Mouse (Mus musculus): Measurements from ENCODE around the gene Rasgef1c. TPM values are rescaled to one million over a fixed set of nuclear protein-coding genes. Genes with fewer than 3 reads are reported as not detected.
A peak's percentile ranks its signal among the peaks of the same experiment; 100 is the strongest.

The Rasgef1c gene
- total and polyA plus RNA-seq, 3 experiments: 0.12 to 0.15 TPM; not detected in 1

GRCm38 (mm10) chr11:50026521-50027090 is 125.0 kb downstream of the Rasgef1c start:
- no peaks in the 10 kb centered on the region for H3K27me3 ChIP-seq (ENCODE audit: control insufficient read depth in 1 of 2, insufficient read depth in 2 of 2, low read length in 2 of 2)
- DNase-seq (ENCODE audit: low read depth, low spot score): peak; percentile 62
- peaks cover 0 to 48% of the 10 kb centered on the region in 2 experiments; a peak in 3 of 4 replicates for H3K36me3 ChIP-seq (ENCODE audit: control insufficient read depth in 1 of 2, insufficient read depth in 2 of 2, low read length in 2 of 2)
- TF ChIP-seq ZNF384 (IDR thresholded peaks at IDR 0.05; ENCODE audit: low read depth, low read length) (0 out of 2 replicates have a peak, but pooled peaks have one; percentile 23), SMC3 (IDR thresholded peaks at IDR 0.05; ENCODE audit: low read depth, low read length) (no peak), CHD2 (IDR thresholded peaks at IDR 0.05; ENCODE audit: low read length) (no peak), TBP (IDR thresholded peaks at IDR 0.05; ENCODE audit: low read depth, low read length) (0 out of 2 replicates have a peak, but pooled peaks have one; percentile 29), SIN3A (IDR thresholded peaks at IDR 0.05; ENCODE audit: low read length) (peak; percentile 41), RCOR1 (IDR thresholded peaks at IDR 0.05; ENCODE audit: low read depth, low read length) (0 out of 2 replicates have a peak, but pooled peaks have one; percentile 23), MAZ (IDR thresholded peaks at IDR 0.05; ENCODE audit: low read depth, low read length) (no peak), ZKSCAN1 (IDR thresholded peaks at IDR 0.05; ENCODE audit: low read depth, low read length) (no peak), EP300 (IDR thresholded peaks at IDR 0.05; ENCODE audit: low read depth in 1 of 2, low read length in 2 of 2) (peak in 1 of 2 experiments; percentile 28; a peak in 1 of 4 replicates), CHD1 (IDR thresholded peaks at IDR 0.05; ENCODE audit: low read depth, low read length) (peak; percentile 93), MXI1 (IDR thresholded peaks at IDR 0.05; ENCODE audit: low read depth, low read length) (peak; percentile 17; the same call in 1 of the 2 replicates)
- H3K9ac ChIP-seq (ENCODE audit: control insufficient read depth, low read depth, low read length, poor library complexity, severe bottlenecking): peak overlapping the region; percentile 94
- H3K4me3 ChIP-seq (ENCODE audit: control insufficient read depth in 1 of 2, insufficient read depth in 1 of 2, low read depth in 2 of 2, low read length in 2 of 2): peak overlapping the region; percentile 87 to 99
- peaks cover 22 to 23% of the 10 kb centered on the region in 2 experiments for H3K4me1 ChIP-seq (ENCODE audit: control insufficient read depth in 1 of 2, insufficient read depth in 2 of 2, low read length in 2 of 2)
- H3K27ac ChIP-seq (ENCODE audit: control insufficient read depth, low read depth, low read length): no peak overlapping the region
- peaks cover 39% of the 10 kb centered on the region for H3K79me2 ChIP-seq (ENCODE audit: control insufficient read depth, insufficient read depth, low read length, poor library complexity)
- no peaks in the 10 kb centered on the region for H3K9me3 ChIP-seq (replicated peaks; ENCODE audit: insufficient read depth, low read length)

- DNase-seq (ENCODE audit: low read depth, low spot score): no peak
- Histone ChIP-seq H3K4me3 (ENCODE audit: control insufficient read depth in 1 of 2, insufficient read depth in 1 of 2, low read depth in 2 of 2, low read length in 2 of 2) (no peak overlapping the region), H3K36me3 (ENCODE audit: control insufficient read depth in 1 of 2, insufficient read depth in 2 of 2, low read length in 2 of 2) (peaks cover 0 to 48% of the 10 kb centered on the region in 2 experiments; a peak in 3 of 4 replicates), H3K27ac (ENCODE audit: control insufficient read depth, low read depth, low read length) (no peak overlapping the region), H3K9me3 (replicated peaks; ENCODE audit: insufficient read depth, low read length) (no peaks in the 10 kb centered on the region), H3K4me1 (ENCODE audit: control insufficient read depth in 1 of 2, insufficient read depth in 2 of 2, low read length in 2 of 2) (peaks cover 21 to 22% of the 10 kb centered on the region in 2 experiments), H3K27me3 (ENCODE audit: control insufficient read depth in 1 of 2, insufficient read depth in 2 of 2, low read length in 2 of 2) (no peaks in the 10 kb centered on the region), H3K9ac (ENCODE audit: control insufficient read depth, low read depth, low read length, poor library complexity, severe bottlenecking) (no peak overlapping the region), H3K79me2 (ENCODE audit: control insufficient read depth, insufficient read depth, low read length, poor library complexity) (peaks cover 44% of the 10 kb centered on the region)
- TF ChIP-seq ZKSCAN1 (IDR thresholded peaks at IDR 0.05; ENCODE audit: low read depth, low read length) (no peak), MAFK (IDR thresholded peaks at IDR 0.05; ENCODE audit: borderline replicate concordance, low read depth, low read length) (no peak), USF1 (IDR thresholded peaks at IDR 0.05; ENCODE audit: low read depth, low read length) (no peak), ELF1 (IDR thresholded peaks at IDR 0.05; ENCODE audit: low read depth, low read length) (no peak), USF2 (IDR thresholded peaks at IDR 0.05; ENCODE audit: borderline replicate concordance in 1 of 2, insufficient read depth in 1 of 2, low read depth in 1 of 2, low read length in 2 of 2) (no peak), TAL1 (IDR thresholded peaks at IDR 0.05; ENCODE audit: low read length) (no peak), CHD1 (IDR thresholded peaks at IDR 0.05; ENCODE audit: low read depth, low read length) (no peak), MYC (IDR thresholded peaks at IDR 0.05; ENCODE audit: low read depth, low read length) (no peak), ZMIZ1 (IDR thresholded peaks at IDR 0.05; ENCODE audit: low read depth, low read length) (no peak), NRF1 (IDR thresholded peaks at IDR 0.05; ENCODE audit: insufficient read depth, low read depth, low read length, poor library complexity, severe bottlenecking) (no peak), SMC3 (IDR thresholded peaks at IDR 0.05; ENCODE audit: low read depth, low read length) (no peak)
Observed at GRCm38 (mm10) chr11:50028416-50028815, 126.8 kb downstream of the Rasgef1c start.

Other genes starting within 250 kb of the Rasgef1c start
- not detected in 2 replicates for gene Scgb3a1, start 238.2 kb upstream of the Rasgef1c start, total RNA-seq (2012; rRNA removed)
- not detected for gene Scgb3a1, start 238.2 kb upstream of the Rasgef1c start, polyA plus RNA-seq (2012; ENCODE audit: insufficient read depth in 1 of 2, insufficient read length in 2 of 2, low read depth in 1 of 2, low replicate concordance in 2 of 2, missing spikeins in 1 of 2)
- gene Cnot6, start 189.1 kb upstream of the Rasgef1c start, total RNA-seq (2012; rRNA removed): 38.9 and 45.5 TPM in 2 replicates
- gene Cnot6, start 189.1 kb upstream of the Rasgef1c start, polyA plus RNA-seq (2012; ENCODE audit: insufficient read depth in 1 of 2, insufficient read length in 2 of 2, low read depth in 1 of 2, low replicate concordance in 2 of 2, missing spikeins in 1 of 2): 10 to 100 TPM; 49.3 to 58.3 TPM
- 4.0 and 4.9 TPM in 2 replicates for gene Gfpt2, start 107.7 kb upstream of the Rasgef1c start, total RNA-seq (2012; rRNA removed)
- 1 to 10 TPM in 1 of 2 experiments, not detected in 1; 8.0 TPM for gene Gfpt2, start 107.7 kb upstream of the Rasgef1c start, polyA plus RNA-seq (2012; ENCODE audit: insufficient read depth in 1 of 2, insufficient read length in 2 of 2, low read depth in 1 of 2, low replicate concordance in 2 of 2, missing spikeins in 1 of 2)
- gene Mapk9, start 55.1 kb upstream of the Rasgef1c start, total RNA-seq (2012; rRNA removed): 42.6 and 52.8 TPM in 2 replicates
- 10 to 100 TPM in 1 of 2 experiments, not detected in 1; 43.1 TPM for gene Mapk9, start 55.1 kb upstream of the Rasgef1c start, polyA plus RNA-seq (2012; ENCODE audit: insufficient read depth in 1 of 2, insufficient read length in 2 of 2, low read depth in 1 of 2, low replicate concordance in 2 of 2, missing spikeins in 1 of 2)
- gene Rnf130, start 123.5 kb downstream of the Rasgef1c start, total RNA-seq (2012; rRNA removed): 78.2 and 81.1 TPM in 2 replicates
- 100 to 1,000 TPM in 1 of 2 experiments, 10 to 100 TPM in 1; 59.5 to 507 TPM for gene Rnf130, start 123.5 kb downstream of the Rasgef1c start, polyA plus RNA-seq (2012; ENCODE audit: insufficient read depth in 1 of 2, insufficient read length in 2 of 2, low read depth in 1 of 2, low replicate concordance in 2 of 2, missing spikeins in 1 of 2)
- 17.7 and 18.6 TPM in 2 replicates for gene Tbc1d9b, start 229.6 kb downstream of the Rasgef1c start, total RNA-seq (2012; rRNA removed)
- gene Tbc1d9b, start 229.6 kb downstream of the Rasgef1c start, polyA plus RNA-seq (2012; ENCODE audit: insufficient read depth in 1 of 2, insufficient read length in 2 of 2, low read depth in 1 of 2, low replicate concordance in 2 of 2, missing spikeins in 1 of 2): 10 to 100 TPM in 1 of 2 experiments, not detected in 1; 32.5 TPM

All from MEL (cell line).